Mouse (Mus musculus) midbrain, embryonic 16.5 days (tissue): ENCODE measurements around the gene Xrcc5. TPM values are rescaled to one million over a fixed set of nuclear protein-coding genes. Genes with fewer than 3 reads are reported as not detected.

Experiments
- ATAC-seq: fragments of 200-750 bp; cut with Nextera tagmentation; 2 replicates; pipeline ENCODE4 v1.8.0; 2017; ENCODE audit warnings: moderate TSS enrichment
- H3K27ac ChIP-seq: fragments of 300-500 bp; sonication (generic); 2 replicates; pipeline ENCODE4 v1.5.1; 2014; ENCODE audit warnings: mild to moderate bottlenecking, low read length, mixed read lengths
- H3K27me3 ChIP-seq: fragments of 300-500 bp; sonication (generic); 2 replicates; pipeline ENCODE4 v1.6.1; 2014; ENCODE audit warnings: low read depth, low read length, mixed read lengths; ENCODE audit not compliant: control insufficient read depth, insufficient read depth
- H3K36me3 ChIP-seq: fragments of 300-500 bp; sonication (generic); 2 replicates; pipeline ENCODE4 v1.6.1; 2014; ENCODE audit warnings: mild to moderate bottlenecking, low read length, moderate library complexity, mixed read lengths; ENCODE audit not compliant: control insufficient read depth, insufficient read depth
- H3K4me1 ChIP-seq: fragments of 300-500 bp; sonication (generic); 2 replicates; pipeline ENCODE4 v1.6.1; 2014; ENCODE audit warnings: mild to moderate bottlenecking, low read length, mixed read lengths; ENCODE audit not compliant: control insufficient read depth, insufficient read depth
- H3K4me2 ChIP-seq: fragments of 300-500 bp; sonication (generic); 2 replicates; pipeline ENCODE4 v1.6.1; 2014; ENCODE audit warnings: mild to moderate bottlenecking, low read length, mixed read lengths
- H3K4me3 ChIP-seq: fragments of 300-500 bp; sonication (generic); 2 replicates; pipeline ENCODE4 v1.5.1; 2014; ENCODE audit warnings: low read depth, mild to moderate bottlenecking, low read length, moderate library complexity, mixed read lengths
- H3K9ac ChIP-seq: fragments of 300-500 bp; sonication (generic); 2 replicates; pipeline ENCODE4 v1.6.1; 2014; ENCODE audit warnings: low read depth, low read length, mixed read lengths
- H3K9me3 ChIP-seq: fragments of 300-500 bp; sonication (generic); replicated peaks from 2 replicates; pipeline ENCODE4 v1.6.1; 2014; ENCODE audit warnings: mild to moderate bottlenecking, low read length, mixed read lengths; ENCODE audit not compliant: control insufficient read depth, poor library complexity, severe bottlenecking
- WGBS: fragments of 180-500 bp; shearing (Covaris S2); extraction: QIAGEN DNeasy Blood & Tissue Kit; methylation state at CpG from one replicate; pipeline ENCODE4 v1.1.7; 2014; 5-methylcytosine and 5-hydroxymethylcytosine counted together
- polyA plus RNA-seq: library from polyadenylated mRNA; unstranded; fragments of >200 nt; fragmentation: Nextera tagmentation; extraction: Ambion mirVana; gene quantifications from 2 replicates; pipeline ENCODE4 v1.2.1, GENCODE M21; 2015

Gene Xrcc5
- polyA plus RNA-seq, 1 experiment from 2014 or later: 12.9 TPM

DNA sequence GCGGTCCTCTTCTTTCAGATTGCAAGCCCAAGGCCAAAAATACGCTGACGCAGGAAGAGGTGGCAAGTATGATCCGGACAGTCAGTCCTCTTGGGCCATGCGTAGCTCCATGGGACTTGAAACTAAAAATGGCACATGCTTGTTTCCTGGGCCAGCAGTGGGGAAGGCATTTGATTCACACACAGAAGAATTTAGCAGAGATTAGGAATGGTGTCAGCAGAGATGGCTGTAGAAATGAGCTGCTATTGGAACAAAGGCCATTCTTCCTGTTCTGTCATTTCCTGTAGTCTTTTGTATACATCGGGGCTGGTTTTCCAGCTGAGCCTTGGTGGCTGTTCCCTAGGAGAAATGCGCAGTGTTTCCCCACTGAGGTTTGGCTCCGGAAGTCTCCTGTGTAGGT lies 57.4 kb downstream of the Xrcc5 start:
- no peak overlapping the region for H3K4me3 ChIP-seq
- 88% methylated on average over 8 of the region's 8 CpGs for WGBS
- no peak for ATAC-seq
- H3K36me3 ChIP-seq: no peaks in the 10 kb centered on the region
- H3K27me3 ChIP-seq: no peaks in the 10 kb centered on the region
- no peak overlapping the region for H3K27ac ChIP-seq
- H3K9ac ChIP-seq: no peak overlapping the region
- no peaks in the 10 kb centered on the region for H3K9me3 ChIP-seq
- H3K4me1 ChIP-seq: no peaks in the 10 kb centered on the region
- no peak overlapping the region for H3K4me2 ChIP-seq

- WGBS: 81% methylated on average over 1 of the region's 1 CpGs
- Histone ChIP-seq H3K4me1 (no peaks in the 10 kb centered on the region), H3K27me3 (no peaks in the 10 kb centered on the region), H3K4me3 (no peak overlapping the region), H3K9me3 (no peaks in the 10 kb centered on the region), H3K4me2 (no peak overlapping the region), H3K9ac (no peak overlapping the region), H3K36me3 (no peaks in the 10 kb centered on the region), H3K27ac (no peak overlapping the region)
- ATAC-seq: no peak
Measured at GRCm38 (mm10) chr1:72372512-72372911, 65.3 kb downstream of the Xrcc5 start.

- no peak for ATAC-seq
- H3K9ac ChIP-seq: no peak overlapping the region
- WGBS: 96% methylated on average over 3 of the region's 3 CpGs
Measured at GRCm38 (mm10) chr1:72372913-72373312, 65.7 kb downstream of the Xrcc5 start.

GRCm38 (mm10) chr1:72373648-72374047 lies 66.4 kb downstream of the Xrcc5 start:
- no peaks in the 10 kb centered on the region for H3K36me3 ChIP-seq
- no peaks in the 10 kb centered on the region for H3K4me1 ChIP-seq
- H3K4me3 ChIP-seq: no peak overlapping the region
- H3K4me2 ChIP-seq: no peak overlapping the region
- no peak overlapping the region for H3K9ac ChIP-seq
- no peak overlapping the region for H3K27ac ChIP-seq
- WGBS: 53% methylated on average over 6 of the region's 6 CpGs
- no peaks in the 10 kb centered on the region for H3K27me3 ChIP-seq
- no peak for ATAC-seq
- no peaks in the 10 kb centered on the region for H3K9me3 ChIP-seq

More at GRCm38 (mm10) chr1:72372913-72373312, 65.7 kb downstream of the Xrcc5 start:
- Histone ChIP-seq H3K27me3 (no peaks in the 10 kb centered on the region), H3K27ac (no peak overlapping the region), H3K4me3 (no peak overlapping the region), H3K4me2 (no peak overlapping the region), H3K4me1 (no peaks in the 10 kb centered on the region), H3K9me3 (no peaks in the 10 kb centered on the region), H3K36me3 (no peaks in the 10 kb centered on the region)

DNA sequence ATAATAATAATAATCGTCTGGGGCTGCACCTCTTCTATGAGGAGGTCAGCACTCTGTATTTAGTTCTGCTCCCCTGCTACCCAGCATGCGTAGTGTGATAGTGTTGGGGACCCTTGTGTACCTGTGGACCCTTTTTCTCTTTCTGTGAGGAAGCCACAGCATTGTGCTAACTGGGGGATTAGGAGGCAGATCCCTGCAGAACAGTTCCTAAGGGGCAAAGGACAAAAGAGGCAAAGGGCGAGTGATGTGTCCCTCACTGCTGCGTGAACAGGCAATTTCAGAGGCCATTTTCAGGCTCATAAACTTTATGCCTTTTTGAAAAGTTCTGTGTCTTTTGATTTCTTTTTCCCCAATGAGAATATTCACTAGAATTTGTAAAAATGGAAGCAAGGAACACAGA lies 66.8 kb downstream of the Xrcc5 start:
- WGBS: 48% methylated on average over 4 of the region's 4 CpGs
- Histone ChIP-seq H3K4me2 (no peak overlapping the region), H3K27me3 (no peaks in the 10 kb centered on the region), H3K4me3 (no peak overlapping the region), H3K9me3 (no peaks in the 10 kb centered on the region), H3K4me1 (no peaks in the 10 kb centered on the region), H3K27ac (no peak overlapping the region), H3K36me3 (no peaks in the 10 kb centered on the region), H3K9ac (no peak overlapping the region)
- no peak for ATAC-seq

GRCm38 (mm10) chr1:72378151-72378550 lies 70.9 kb downstream of the Xrcc5 start:
- no peak for ATAC-seq
- H3K4me2 ChIP-seq: no peak overlapping the region
- no peaks in the 10 kb centered on the region for H3K4me1 ChIP-seq
- no peaks in the 10 kb centered on the region for H3K9me3 ChIP-seq
- no peaks in the 10 kb centered on the region for H3K36me3 ChIP-seq
- 95% methylated on average over 4 of the region's 4 CpGs for WGBS
- no peak overlapping the region for H3K27ac ChIP-seq
- no peak overlapping the region for H3K9ac ChIP-seq
- no peak overlapping the region for H3K4me3 ChIP-seq
- no peaks in the 10 kb centered on the region for H3K27me3 ChIP-seq

DNA sequence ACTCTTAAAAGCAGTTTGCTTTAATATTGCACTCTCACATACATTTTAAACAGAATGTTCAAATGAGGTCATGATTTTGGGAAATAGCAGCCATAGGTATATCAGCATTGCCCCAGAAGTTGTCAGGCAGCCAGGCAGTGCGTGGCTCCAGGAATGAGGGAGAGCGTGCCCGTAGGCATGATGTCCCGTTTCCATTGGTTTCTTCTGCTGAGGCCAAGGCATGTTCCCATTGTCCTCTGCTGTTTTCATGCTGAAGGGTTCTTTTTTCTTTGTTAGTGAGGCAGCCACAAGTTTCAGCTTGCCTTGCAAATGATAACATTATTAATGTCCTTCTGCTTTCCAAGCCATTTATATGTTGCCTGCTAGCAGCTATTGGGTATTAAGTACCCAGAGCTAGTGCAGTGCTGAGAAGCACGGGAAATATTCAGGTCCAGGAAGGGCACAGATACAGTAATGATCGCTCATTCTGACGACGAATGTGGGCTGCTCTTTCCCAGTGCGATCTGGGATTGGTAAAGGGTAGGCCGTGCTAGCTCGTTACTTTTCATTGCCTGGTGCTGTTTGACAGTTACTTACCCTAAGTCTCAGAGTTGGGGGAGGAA lies 72.6 kb downstream of the Xrcc5 start:
- ATAC-seq: no peak
- Histone ChIP-seq H3K9ac (no peak overlapping the region), H3K4me3 (no peak overlapping the region), H3K4me1 (no peaks in the 10 kb centered on the region), H3K36me3 (no peaks in the 10 kb centered on the region), H3K27ac (peak overlapping the region; percentile 50), H3K4me2 (no peak overlapping the region), H3K9me3 (no peaks in the 10 kb centered on the region), H3K27me3 (no peaks in the 10 kb centered on the region)
- 85% methylated on average over 11 of the region's 11 CpGs for WGBS

DNA sequence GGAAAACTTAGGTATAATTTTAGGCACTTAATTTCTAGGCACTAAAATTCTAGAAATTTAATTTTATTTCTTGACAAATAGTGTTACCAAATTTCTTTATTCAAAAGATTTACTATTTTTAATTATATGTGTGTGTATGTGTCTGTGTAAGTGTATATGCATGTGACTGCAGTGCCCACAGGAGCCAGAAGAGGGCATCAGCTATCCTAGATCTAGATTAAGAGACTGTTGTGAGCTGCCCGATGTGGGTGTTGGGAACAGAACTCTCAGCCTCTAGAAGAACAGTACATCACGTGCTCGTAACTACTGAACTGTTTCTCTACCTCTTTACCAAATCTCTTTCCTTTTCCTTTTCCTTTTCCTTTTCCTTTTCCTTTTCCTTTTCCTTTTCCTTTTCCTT lies 73.3 kb downstream of the Xrcc5 start:
- H3K27me3 ChIP-seq: no peaks in the 10 kb centered on the region
- no peak overlapping the region for H3K4me2 ChIP-seq
- H3K36me3 ChIP-seq: no peaks in the 10 kb centered on the region
- no peak for ATAC-seq
- 98% methylated on average over 3 of the region's 3 CpGs for WGBS
- no peak overlapping the region for H3K4me3 ChIP-seq
- no peaks in the 10 kb centered on the region for H3K9me3 ChIP-seq
- H3K9ac ChIP-seq: no peak overlapping the region
- H3K4me1 ChIP-seq: no peaks in the 10 kb centered on the region
- no peak overlapping the region for H3K27ac ChIP-seq

DNA sequence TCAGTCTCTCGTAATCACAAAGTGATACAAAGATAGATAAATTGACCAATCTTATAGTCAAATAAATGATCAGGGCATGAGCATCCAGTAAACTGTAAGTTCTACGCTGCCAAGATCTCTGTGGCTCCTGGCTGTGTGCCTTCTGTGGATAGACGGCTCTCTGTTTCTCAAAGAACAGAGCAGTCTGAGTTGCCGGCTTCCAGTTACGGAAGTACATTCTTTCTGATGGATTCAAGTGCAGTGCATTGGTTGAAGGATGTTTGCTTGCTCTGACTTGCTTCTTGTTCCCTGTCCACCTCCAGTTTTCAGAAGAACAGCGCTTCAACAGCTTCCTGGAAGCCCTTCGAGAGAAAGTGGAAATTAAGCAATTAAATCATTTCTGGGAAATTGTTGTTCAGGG lies 75.8 kb downstream of the Xrcc5 start:
- 89% methylated on average over 7 of the region's 7 CpGs for WGBS
- Histone ChIP-seq H3K4me1 (no peaks in the 10 kb centered on the region), H3K27ac (no peak overlapping the region), H3K4me2 (no peak overlapping the region), H3K9ac (no peak overlapping the region), H3K27me3 (no peaks in the 10 kb centered on the region), H3K9me3 (no peaks in the 10 kb centered on the region), H3K4me3 (no peak overlapping the region), H3K36me3 (no peaks in the 10 kb centered on the region)
- no peak for ATAC-seq
